Mouse (Mus musculus): ENCODE data around the gene Gm9045.
"Not testable (repeated sequence)": the region's sequence is repeated elsewhere in the genome, so short reads cannot be mapped to it uniquely, and the experiment has no call there.

- TF ChIP-seq CTCF (IDR thresholded peaks at IDR 0.05; ENCODE audit: low read depth, low read length); POLR2A (IDR thresholded peaks at IDR 0.05; ENCODE audit: borderline replicate concordance, low read depth, low read length): not testable (repeated sequence)
Measured at GRCm38 (mm10) chr10:118348579-118348978, 10.9 kb upstream of the Gm9045 start, which contains the start of gene Gm9048.

Measured in bone marrow macrophage, adult 2 months (primary cell).